Mouse (Mus musculus) B cell, adult 67 days (primary cell): Measurements from ENCODE around the gene Leng9. TPM values are rescaled to one million over a fixed set of nuclear protein-coding genes. Genes with fewer than 3 reads are reported as not detected.

Experiments
- total RNA-seq, 2 experiments: library from RNA; stranded (reverse); gene quantifications; 4 replicates each; pipeline ENCODE4 v1.2.4; 2023

Leng9 gene
- total RNA-seq: 10 to 100 TPM; 26.6 to 29.0 TPM

GRCm38 (mm10) chr7:4150059-4150541 is at the start of gene Leng9:
TSS of gene Leng9 (minus strand) at chr7:4150374.

GRCm38 (mm10) chr7:4164090-4164910 is 14.1 kb upstream of the Leng9 start, which contains the start of gene Cdc42ep5:
TSS of gene Cdc42ep5 (minus strand) at chr7:4164860.

GRCm38 (mm10) chr7:4136771-4137531 is 13.2 kb downstream of the Leng9 start, which contains the start of gene Leng8:
TSS of gene Leng8 (plus strand) at chr7:4137039.

GRCm38 (mm10) chr7:4119344-4119902 is 30.8 kb downstream of the Leng9 start, which contains the start of gene Ttyh1:
TSS of gene Ttyh1 (plus strand) at chr7:4119408.

Other genes starting within 250 kb of the Leng9 start
- gene Lilra6, start 234.9 kb downstream of the Leng9 start, total RNA-seq: 1 to 10 TPM; 6.3 to 7.4 TPM
- gene Lair1, start 87.2 kb downstream of the Leng9 start, total RNA-seq: 10 to 100 TPM in 1 of 2 experiments, 1 to 10 TPM in 1; 7.1 to 10.8 TPM
- gene Ttyh1, start 31.0 kb downstream of the Leng9 start, total RNA-seq: not detected
- gene Leng8, start 13.3 kb downstream of the Leng9 start, total RNA-seq: 100 to 1,000 TPM; 411 to 446 TPM
- not detected for gene Cdc42ep5, start 14.5 kb upstream of the Leng9 start, total RNA-seq
- gene Lilra5, start 87.4 kb upstream of the Leng9 start, total RNA-seq: under 1 TPM in 1 of 2 experiments, not detected in 1; 0.26 TPM
- gene Ncr1, start 187.3 kb upstream of the Leng9 start, total RNA-seq: 1 to 10 TPM in 1 of 2 experiments, not detected in 1; 2.0 TPM
- gene Gp6, start 247.4 kb upstream of the Leng9 start, total RNA-seq: not detected